Mouse (Mus musculus) stomach, postnatal 0 days (tissue): ENCODE measurements around the gene Ggt6. TPM values are rescaled to one million over a fixed set of nuclear protein-coding genes. Genes with fewer than 3 reads are reported as not detected.
A peak's percentile ranks its signal among the peaks of the same experiment; 100 is the strongest.

Experiments
- ATAC-seq: fragments of 200-750 bp; cut with Nextera tagmentation; 2 replicates; pipeline ENCODE4 v1.8.0; 2017; ENCODE audit not compliant: low FRiP score, low TSS enrichment
- DNase-seq: peaks from one replicate; pipeline ENCODE4 v3.0.0-alpha.2; 2016; ENCODE audit warnings: low spot score
- H3K27ac ChIP-seq: fragments of 300-500 bp; sonication (generic); replicated peaks from 2 replicates; pipeline ENCODE4 v1.5.1; 2014; ENCODE audit warnings: mild to moderate bottlenecking, control low read depth
- H3K27me3 ChIP-seq: fragments of 300-500 bp; sonication (generic); 2 replicates; pipeline ENCODE4 v1.6.1; 2014; ENCODE audit warnings: low read length; ENCODE audit not compliant: control insufficient read depth, insufficient read depth
- H3K36me3 ChIP-seq: fragments of 300-500 bp; sonication (generic); 2 replicates; pipeline ENCODE4 v1.6.1; 2014; ENCODE audit warnings: low read length, mixed read lengths; ENCODE audit not compliant: control insufficient read depth, insufficient read depth
- H3K4me1 ChIP-seq: fragments of 300-500 bp; sonication (generic); replicated peaks from 2 replicates; pipeline ENCODE4 v1.6.1; 2014; ENCODE audit warnings: antibody characterized with exemption; ENCODE audit not compliant: control insufficient read depth, insufficient read depth
- H3K4me2 ChIP-seq: fragments of 300-500 bp; sonication (generic); replicated peaks from 2 replicates; pipeline ENCODE4 v1.6.1; 2014; ENCODE audit warnings: low read depth, mild to moderate bottlenecking, control low read depth, moderate library complexity
- H3K4me3 ChIP-seq: fragments of 300-500 bp; sonication (generic); 2 replicates; pipeline ENCODE4 v1.5.1; 2014; ENCODE audit warnings: low read depth, low read length, control low read depth
- H3K9ac ChIP-seq: fragments of 300-500 bp; sonication (generic); 2 replicates; pipeline ENCODE4 v1.6.1; 2014; ENCODE audit warnings: mild to moderate bottlenecking, low read length, control low read depth, mixed read lengths
- H3K9me3 ChIP-seq: fragments of 300-500 bp; sonication (generic); 2 replicates; pipeline ENCODE4 v1.6.1; 2016; ENCODE audit warnings: low read length; ENCODE audit not compliant: control insufficient read depth
- CTCF ChIP-seq: IDR thresholded peaks from 2 replicates; pipeline ENCODE4 v1.5.1; 2016; ENCODE audit warnings: antibody characterized with exemption, low read depth, mild to moderate bottlenecking, moderate library complexity
- EP300 ChIP-seq: optimal IDR thresholded peaks from 2 replicates; pipeline ENCODE3; 2016; ENCODE audit warnings: antibody characterized with exemption
- WGBS: fragments of 180-500 bp; shearing (Covaris S2); extraction: QIAGEN DNeasy Blood & Tissue Kit; methylation state at CpG from one replicate; pipeline ENCODE4 v1.1.7; 2014; 5-methylcytosine and 5-hydroxymethylcytosine counted together
- microRNA-seq: library from miRNA; unstranded; fragments of <30 nt; microRNA quantifications from one replicate; pipeline ENCODE4, GENCODE M21; 2016
- polyA plus RNA-seq: library from polyadenylated mRNA; unstranded; fragments of >200 nt; fragmentation: Nextera tagmentation; extraction: Ambion mirVana; gene quantifications from 2 replicates; pipeline ENCODE4 v1.2.1, GENCODE M21; 2015

The Ggt6 gene
- polyA plus RNA-seq, 1 experiment from 2014 or later, result 13.0 TPM

DNA sequence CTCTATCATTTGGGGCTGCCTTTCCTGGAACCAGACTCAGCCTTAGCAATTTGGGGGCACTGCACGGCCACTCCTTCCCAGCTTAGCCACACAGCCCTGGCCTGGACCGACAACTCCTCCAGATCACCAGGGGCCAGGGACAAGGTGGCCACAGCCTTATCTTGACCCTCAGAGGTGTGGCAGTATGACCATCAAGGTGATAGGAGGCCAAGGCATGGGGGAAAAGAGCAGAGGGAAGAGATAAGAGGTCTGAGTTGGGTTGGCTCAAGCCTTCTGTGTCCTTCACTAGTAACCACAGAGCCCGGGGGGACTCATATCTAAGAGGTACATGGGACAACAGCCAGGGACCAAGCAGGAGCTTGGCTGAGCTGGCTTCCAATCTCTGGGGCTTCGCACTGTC lies 46.6 kb downstream of the Ggt6 start:
- Histone ChIP-seq H3K9me3 (no peaks in the 10 kb centered on the region), H3K4me2 (no peak overlapping the region), H3K36me3 (no peaks in the 10 kb centered on the region), H3K4me3 (no peak overlapping the region), H3K27me3 (no peaks in the 10 kb centered on the region), H3K4me1 (peaks cover 2% of the 10 kb centered on the region; the same call in 1 of the 2 replicates), H3K27ac (0 out of 2 replicates have a peak overlapping the region, but pooled peaks have one; percentile 56), H3K9ac (no peak overlapping the region)
- DNase-seq (no peak), ATAC-seq (no peak)
- 61% methylated on average over 4 of the region's 4 CpGs for WGBS
- TF ChIP-seq CTCF, result no peak
- no peak for TF ChIP-seq EP300

DNA sequence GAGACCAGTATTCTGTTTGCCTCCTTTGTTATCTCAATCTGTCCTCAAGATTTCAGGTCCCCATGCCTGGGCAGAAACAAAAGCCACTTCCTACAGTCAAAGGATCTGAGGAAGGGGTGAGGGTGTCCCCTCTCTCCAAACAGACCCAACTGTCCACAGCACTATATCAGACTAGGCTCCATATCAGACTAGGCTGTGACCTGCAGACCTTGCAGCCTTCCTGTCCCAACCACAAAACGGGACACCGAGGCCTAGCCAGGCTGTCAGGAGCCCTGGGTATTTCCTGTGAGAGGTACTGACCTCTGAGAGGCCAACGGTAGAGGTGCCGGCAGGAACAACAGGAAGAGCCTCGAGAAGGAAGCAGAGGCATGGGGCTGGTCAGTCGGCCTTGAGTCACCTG lies 49.2 kb downstream of the Ggt6 start:
- no peak overlapping the region for H3K9ac ChIP-seq
- H3K4me1 ChIP-seq, result peaks cover 6% of the 10 kb centered on the region; the same call in 1 of the 2 replicates
- H3K27me3 ChIP-seq, result no peaks in the 10 kb centered on the region
- H3K4me2 ChIP-seq, result no peak overlapping the region
- peak; percentile 72; the same call in 1 of the 2 replicates for ATAC-seq
- no peaks in the 10 kb centered on the region for H3K9me3 ChIP-seq
- H3K27ac ChIP-seq, result no peak overlapping the region
- 36% methylated on average over 6 of the region's 6 CpGs for WGBS
- TF ChIP-seq CTCF (no peak), EP300 (no peak)
- no peak overlapping the region for H3K4me3 ChIP-seq
- DNase-seq, result peak; percentile 48
- H3K36me3 ChIP-seq, result no peaks in the 10 kb centered on the region

DNA sequence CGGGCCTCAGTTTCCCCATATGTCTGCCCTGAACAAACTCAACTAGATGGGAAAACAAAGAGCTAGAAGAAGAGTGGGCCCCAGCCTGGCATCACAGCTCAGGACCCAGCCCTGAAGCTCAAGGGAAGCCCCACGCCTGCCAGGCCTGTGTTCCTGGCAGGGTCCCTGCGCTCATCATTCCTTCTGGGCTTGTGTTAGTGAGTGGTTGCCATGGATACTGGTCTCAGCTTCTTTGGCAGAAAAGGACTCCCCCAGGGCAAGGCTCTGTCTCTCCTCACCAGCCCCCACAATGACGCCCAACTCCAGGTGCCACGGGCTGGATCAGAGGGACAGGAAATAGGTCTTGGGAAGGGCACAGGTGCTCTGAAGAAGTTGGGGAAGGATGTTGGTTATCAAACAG lies 49.8 kb downstream of the Ggt6 start:
- Histone ChIP-seq H3K9me3 (no peaks in the 10 kb centered on the region), H3K36me3 (no peaks in the 10 kb centered on the region), H3K4me1 (peaks cover 6% of the 10 kb centered on the region; the same call in 1 of the 2 replicates), H3K4me3 (no peak overlapping the region), H3K9ac (no peak overlapping the region), H3K27ac (peak overlapping the region; percentile 30; the same call in 1 of the 2 replicates), H3K4me2 (no peak overlapping the region), H3K27me3 (no peaks in the 10 kb centered on the region)
- DNase-seq (no peak), ATAC-seq (no peak)
- no peak for TF ChIP-seq EP300
- TF ChIP-seq CTCF, result no peak
- WGBS, result 54% methylated on average over 5 of the region's 5 CpGs

DNA sequence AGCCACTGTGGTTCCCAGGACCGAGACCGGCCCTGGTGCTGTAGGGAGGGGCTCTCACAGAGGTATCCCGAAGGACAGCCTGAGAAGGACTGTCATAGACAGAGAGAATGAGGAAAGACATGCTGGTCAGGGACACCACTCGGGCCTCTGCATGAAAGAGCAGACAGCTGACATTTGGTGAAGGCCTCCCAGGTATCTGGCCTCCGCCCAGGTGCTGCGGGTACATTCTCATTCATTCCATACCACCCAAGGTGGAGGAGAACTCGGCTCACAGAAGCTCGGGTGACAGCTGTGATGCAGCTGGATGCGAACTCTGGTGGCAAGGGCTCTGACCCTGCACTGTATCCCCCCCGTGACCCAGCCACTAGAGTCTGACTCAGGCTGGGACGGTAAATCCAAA lies 50.6 kb downstream of the Ggt6 start:
- Histone ChIP-seq H3K27me3 (no peaks in the 10 kb centered on the region), H3K4me1 (peaks cover 6% of the 10 kb centered on the region; the same call in 1 of the 2 replicates), H3K9me3 (no peaks in the 10 kb centered on the region), H3K4me3 (no peak overlapping the region), H3K27ac (peak overlapping the region; percentile 30; the same call in 1 of the 2 replicates), H3K9ac (no peak overlapping the region), H3K36me3 (no peaks in the 10 kb centered on the region), H3K4me2 (no peak overlapping the region)
- DNase-seq (no peak), ATAC-seq (no peak)
- TF ChIP-seq CTCF, result no peak
- TF ChIP-seq EP300, result no peak
- 71% methylated on average over 11 of the region's 11 CpGs for WGBS

DNA sequence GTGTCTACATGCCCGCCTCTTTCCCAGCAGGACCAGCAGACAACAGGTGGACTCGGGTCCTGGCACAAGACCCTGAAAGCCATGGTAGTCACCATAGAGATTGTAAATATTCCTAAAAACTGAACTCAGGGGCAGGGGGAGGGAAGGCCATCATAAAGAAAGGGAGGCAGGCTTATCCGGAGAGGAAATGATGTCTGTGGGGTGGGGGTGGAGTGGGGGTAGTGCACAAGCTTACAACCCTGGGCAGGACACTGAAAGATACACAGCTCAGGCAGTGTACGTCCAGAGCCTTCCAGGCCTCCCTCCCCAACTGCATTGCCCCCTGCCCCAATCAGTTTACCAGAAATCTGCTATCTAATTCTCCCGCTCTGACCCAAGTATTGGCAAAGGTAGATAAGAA lies 51.8 kb downstream of the Ggt6 start:
- peak overlapping the region; percentile 20; the same call in 1 of the 2 replicates for H3K4me2 ChIP-seq
- ATAC-seq, result no peak
- DNase-seq, result no peak
- H3K9ac ChIP-seq, result no peak overlapping the region
- H3K4me1 ChIP-seq, result peaks cover 6% of the 10 kb centered on the region; the same call in 1 of the 2 replicates
- no peak overlapping the region for H3K4me3 ChIP-seq
- H3K9me3 ChIP-seq, result no peaks in the 10 kb centered on the region
- TF ChIP-seq CTCF (no peak), EP300 (no peak)
- 57% methylated on average over 4 of the region's 5 CpGs for WGBS
- H3K36me3 ChIP-seq, result no peaks in the 10 kb centered on the region
- peak overlapping the region; percentile 30; the same call in 1 of the 2 replicates for H3K27ac ChIP-seq
- H3K27me3 ChIP-seq, result no peaks in the 10 kb centered on the region

DNA sequence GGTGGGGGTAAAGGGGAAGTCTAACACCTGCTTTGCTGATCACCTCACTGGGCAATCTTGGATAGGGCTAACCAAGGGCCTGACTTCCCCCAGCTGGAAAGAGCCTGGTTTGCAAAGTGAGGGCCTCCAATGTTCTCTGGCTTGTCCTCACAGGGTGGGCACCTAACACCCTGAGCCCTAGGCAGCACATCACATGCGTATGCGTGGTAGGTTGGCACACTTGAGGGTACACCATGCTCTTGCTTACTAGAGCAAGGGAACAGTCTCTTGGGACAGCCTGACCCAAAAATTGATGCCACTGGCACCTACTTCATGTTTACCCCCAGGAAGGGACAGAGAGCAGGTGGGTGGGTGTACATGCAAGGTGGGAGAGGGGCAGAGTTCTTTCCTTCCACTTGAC lies 52.4 kb downstream of the Ggt6 start:
- 94% methylated on average over 2 of the region's 2 CpGs for WGBS
- no peak for DNase-seq
- Histone ChIP-seq H3K36me3 (no peaks in the 10 kb centered on the region), H3K9ac (no peak overlapping the region), H3K4me1 (peaks cover 6% of the 10 kb centered on the region; the same call in 1 of the 2 replicates), H3K27ac (peak overlapping the region; percentile 30; the same call in 1 of the 2 replicates), H3K9me3 (no peaks in the 10 kb centered on the region), H3K27me3 (no peaks in the 10 kb centered on the region), H3K4me3 (peak overlapping the region; percentile 50), H3K4me2 (peak overlapping the region; percentile 20; the same call in 1 of the 2 replicates)
- TF ChIP-seq CTCF (no peak), EP300 (no peak)
- no peak for ATAC-seq

Small RNA genes lying within 50 kb of the gene (microRNA-seq; reads per million reads assigned to microRNA genes)
- not detected for gene Mir6338

Other genes starting within 250 kb of the Ggt6 start
- 0.06 and 0.10 TPM in 2 replicates for gene Gm43951, start 228.7 kb upstream of the Ggt6 start, polyA plus RNA-seq
- 4.8 and 7.2 TPM in 2 replicates for gene 4933427D14Rik, start 228.1 kb upstream of the Ggt6 start, polyA plus RNA-seq
- 271 TPM in 2 replicates for gene Txndc17, start 228.0 kb upstream of the Ggt6 start, polyA plus RNA-seq
- gene Med31, start 219.9 kb upstream of the Ggt6 start, polyA plus RNA-seq, result 25.8 and 28.1 TPM in 2 replicates
- 0.06 and 0.12 TPM in 2 replicates for gene Slc13a5, start 168.3 kb upstream of the Ggt6 start, polyA plus RNA-seq
- 22.6 and 23.3 TPM in 2 replicates for gene Xaf1, start 133.9 kb upstream of the Ggt6 start, polyA plus RNA-seq
- not detected in 2 replicates for gene Fbxo39, start 121.1 kb upstream of the Ggt6 start, polyA plus RNA-seq
- 0.13 TPM in 1 of 2 replicates, not detected in the other for gene Tekt1, start 73.1 kb upstream of the Ggt6 start, polyA plus RNA-seq
- 25.8 and 26.9 TPM in 2 replicates for gene Smtnl2, start 23.8 kb upstream of the Ggt6 start, polyA plus RNA-seq
- 52.2 and 57.6 TPM in 2 replicates for gene Mybbp1a, start 5.8 kb downstream of the Ggt6 start, polyA plus RNA-seq
- 23.6 and 29.6 TPM in 2 replicates for gene Spns2, start 54.4 kb downstream of the Ggt6 start, polyA plus RNA-seq
- gene Spns3, start 115.0 kb downstream of the Ggt6 start, polyA plus RNA-seq, result 0.75 and 1.0 TPM in 2 replicates
- 43.6 and 43.7 TPM in 2 replicates for gene Ube2g1, start 171.8 kb downstream of the Ggt6 start, polyA plus RNA-seq